Mouse (Mus musculus) megakaryocyte, embryonic 14.5 days (primary cell): ENCODE data around the gene Ccdc114. TPM values are rescaled to one million over a fixed set of nuclear protein-coding genes. Genes with fewer than 3 reads are reported as not detected.
A peak's percentile ranks its signal among the peaks of the same experiment; 100 is the strongest.
"Not testable (repeated sequence)": the region's sequence is repeated elsewhere in the genome, so short reads cannot be mapped to it uniquely, and the experiment has no call there.

Experiments
- H3K27me3 ChIP-seq: replicated peaks from 2 replicates; pipeline ENCODE3; 2012; ENCODE audit warnings: inconsistent platforms
- H3K36me3 ChIP-seq: replicated peaks from 2 replicates; pipeline ENCODE3; 2012; ENCODE audit warnings: low read length, inconsistent platforms, mixed read lengths
- H3K4me1 ChIP-seq: 2 replicates; pipeline ENCODE4 v1.6.1; 2012; ENCODE audit warnings: inconsistent platforms
- H3K4me3 ChIP-seq: replicated peaks from 2 replicates; pipeline ENCODE3; 2012; ENCODE audit warnings: moderate library complexity, mild to moderate bottlenecking, inconsistent platforms
- H3K9me3 ChIP-seq: 2 replicates; pipeline ENCODE4 v1.6.1; 2012; ENCODE audit warnings: inconsistent platforms
- FLI1 ChIP-seq: IDR thresholded peaks from 2 replicates; pipeline ENCODE4 v1.6.1; 2012; ENCODE audit warnings: low read length, inconsistent platforms, mixed read lengths
- GATA1 ChIP-seq: IDR thresholded peaks from 3 replicates; pipeline ENCODE4 v1.6.1; 2012; ENCODE audit warnings: mixed read lengths, low read length, inconsistent platforms, borderline replicate concordance
- polyA plus RNA-seq: library from polyadenylated mRNA; stranded (reverse); fragments of >175 nt; gene quantifications from 2 replicates; pipeline ENCODE4 v1.2.3, GENCODE M21; 2012; ENCODE audit warnings: low replicate concordance; ENCODE audit not compliant: insufficient read depth

Gene Ccdc114
- polyA plus RNA-seq, 1 experiment: 0.82 TPM

- Histone ChIP-seq H3K4me1 (peaks cover 47% of the 10 kb centered on the region), H3K4me3 (peak overlapping the region; percentile 94), H3K27me3 (peaks cover 8% of the 10 kb centered on the region), H3K36me3 (peaks cover 14% of the 10 kb centered on the region), H3K9me3 (0 out of 2 replicates have a peak, but pooled peaks cover 3% of the 10 kb centered on the region)
- TF ChIP-seq GATA1 (no peak), FLI1 (no peak)
Measured at GRCm38 (mm10) chr7:45897258-45897757, 26.6 kb upstream of the Ccdc114 start.

- H3K27me3 ChIP-seq, H3K9me3 ChIP-seq: not testable (repeated sequence)
- H3K4me1 ChIP-seq: peaks cover 41% of the 10 kb centered on the region
- peak overlapping the region; percentile 94 for H3K4me3 ChIP-seq
- H3K36me3 ChIP-seq: peaks cover 14% of the 10 kb centered on the region
Measured at GRCm38 (mm10) chr7:45898125-45898524, 25.7 kb upstream of the Ccdc114 start.

GRCm38 (mm10) chr7:45901562-45901961 is 22.3 kb upstream of the Ccdc114 start:
- Histone ChIP-seq H3K4me3 (no peak overlapping the region), H3K36me3 (peaks cover 25% of the 10 kb centered on the region), H3K9me3 (no peaks in the 10 kb centered on the region), H3K4me1 (peaks cover 34% of the 10 kb centered on the region), H3K27me3 (no peaks in the 10 kb centered on the region)
- TF ChIP-seq FLI1: no peak
- no peak for TF ChIP-seq GATA1

- TF ChIP-seq GATA1 (no peak), FLI1 (no peak)
Measured at GRCm38 (mm10) chr7:45902481-45903002, 21.3 kb upstream of the Ccdc114 start.

GRCm38 (mm10) chr7:45906622-45907021 is 17.2 kb upstream of the Ccdc114 start:
- H3K4me3 ChIP-seq: no peak overlapping the region
- no peaks in the 10 kb centered on the region for H3K27me3 ChIP-seq
- peaks cover 9% of the 10 kb centered on the region; the same call in 1 of the 2 replicates for H3K9me3 ChIP-seq
- TF ChIP-seq GATA1 (no peak), FLI1 (no peak)
- peaks cover 40% of the 10 kb centered on the region for H3K4me1 ChIP-seq
- peaks cover 57% of the 10 kb centered on the region for H3K36me3 ChIP-seq

More at GRCm38 (mm10) chr7:45902481-45903002, 21.3 kb upstream of the Ccdc114 start:
- H3K27me3 ChIP-seq: no peaks in the 10 kb centered on the region
- no peak overlapping the region for H3K4me3 ChIP-seq
- H3K36me3 ChIP-seq: peaks cover 33% of the 10 kb centered on the region
- no peaks in the 10 kb centered on the region for H3K9me3 ChIP-seq
- peaks cover 30% of the 10 kb centered on the region for H3K4me1 ChIP-seq

- Histone ChIP-seq H3K36me3 (peaks cover 71% of the 10 kb centered on the region), H3K4me1 (peaks cover 38% of the 10 kb centered on the region), H3K27me3 (no peaks in the 10 kb centered on the region), H3K4me3 (no peak overlapping the region), H3K9me3 (peaks cover 9% of the 10 kb centered on the region; the same call in 1 of the 2 replicates)
- no peak for TF ChIP-seq GATA1
Measured at GRCm38 (mm10) chr7:45908384-45908783, 15.5 kb upstream of the Ccdc114 start.

GRCm38 (mm10) chr7:45909145-45909544 is 14.7 kb upstream of the Ccdc114 start:
- Histone ChIP-seq H3K4me3 (no peak overlapping the region), H3K9me3 (peaks cover 9% of the 10 kb centered on the region; the same call in 1 of the 2 replicates), H3K4me1 (peaks cover 38% of the 10 kb centered on the region), H3K36me3 (peaks cover 79% of the 10 kb centered on the region), H3K27me3 (no peaks in the 10 kb centered on the region)
- TF ChIP-seq FLI1 (no peak), GATA1 (no peak)

- Histone ChIP-seq H3K4me3 (no peak overlapping the region), H3K36me3 (peaks cover 86% of the 10 kb centered on the region), H3K27me3 (no peaks in the 10 kb centered on the region), H3K4me1 (peaks cover 43% of the 10 kb centered on the region), H3K9me3 (peaks cover 9% of the 10 kb centered on the region; the same call in 1 of the 2 replicates)
- TF ChIP-seq FLI1 (no peak), GATA1 (no peak)
Measured at GRCm38 (mm10) chr7:45914067-45914466, 9.8 kb upstream of the Ccdc114 start.

GRCm38 (mm10) chr7:45915011-45915410 is 8.9 kb upstream of the Ccdc114 start:
- H3K4me3 ChIP-seq: no peak overlapping the region
- peaks cover under 1% of the 10 kb centered on the region; the same call in 1 of the 2 replicates for H3K9me3 ChIP-seq
- peaks cover 86% of the 10 kb centered on the region for H3K36me3 ChIP-seq
- H3K4me1 ChIP-seq: peaks cover 43% of the 10 kb centered on the region
- no peaks in the 10 kb centered on the region for H3K27me3 ChIP-seq
- TF ChIP-seq GATA1 (no peak), FLI1 (no peak)

- Histone ChIP-seq H3K4me3 (peak overlapping the region; percentile 86), H3K27me3 (no peaks in the 10 kb centered on the region), H3K4me1 (peaks cover 55% of the 10 kb centered on the region), H3K36me3 (peaks cover 74% of the 10 kb centered on the region), H3K9me3 (no peaks in the 10 kb centered on the region)
- no peak for TF ChIP-seq GATA1
- TF ChIP-seq FLI1: no peak
Measured at GRCm38 (mm10) chr7:45916056-45917003, 7.5 kb upstream of the Ccdc114 start.
